Mouse (Mus musculus): Measurements from ENCODE around the gene Lrrc29.

Gene Lrrc29

GRCm38 (mm10) chr8:105326141-105326672 lies at the start of gene Lrrc29, which contains the start of gene Tmem208:
TSS of gene Lrrc29 (minus strand) at chr8:105326278.
TSS of gene Tmem208 (plus strand) at chr8:105326354.
- DNase-seq (ENCODE audit: low spot score) = peak; percentile 96

GRCm38 (mm10) chr8:105374513-105374966 lies 48.5 kb upstream of the Lrrc29 start:
- peak; percentile 45 for DNase-seq (ENCODE audit: low spot score)

DNA sequence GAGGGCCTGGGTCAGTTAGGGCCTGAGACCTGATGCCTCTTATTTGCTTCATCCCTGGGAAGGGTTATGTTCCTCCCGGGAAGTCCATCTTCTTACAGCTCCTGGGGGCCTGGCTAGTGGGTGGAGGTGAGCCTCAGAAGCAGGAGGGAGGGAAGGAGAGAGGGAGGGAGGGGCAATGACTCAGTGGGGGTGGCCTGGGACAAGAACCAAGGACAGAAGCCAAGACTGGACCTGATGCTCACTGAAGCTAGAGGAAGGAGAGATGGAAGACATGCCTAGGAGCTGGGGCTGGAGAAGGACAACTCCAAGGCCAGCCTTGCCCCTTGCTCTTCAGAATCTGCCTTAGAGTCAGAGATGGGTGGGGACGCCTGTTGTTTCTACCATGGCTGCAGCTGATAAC lies 47.0 kb upstream of the Lrrc29 start, which contains the start of gene Plekhg4:
Plekhg4 (plus strand) TSS at position 243 of the 400 bp plus-strand sequence.
- DNase-seq (ENCODE audit: low spot score) = no peak

DNA sequence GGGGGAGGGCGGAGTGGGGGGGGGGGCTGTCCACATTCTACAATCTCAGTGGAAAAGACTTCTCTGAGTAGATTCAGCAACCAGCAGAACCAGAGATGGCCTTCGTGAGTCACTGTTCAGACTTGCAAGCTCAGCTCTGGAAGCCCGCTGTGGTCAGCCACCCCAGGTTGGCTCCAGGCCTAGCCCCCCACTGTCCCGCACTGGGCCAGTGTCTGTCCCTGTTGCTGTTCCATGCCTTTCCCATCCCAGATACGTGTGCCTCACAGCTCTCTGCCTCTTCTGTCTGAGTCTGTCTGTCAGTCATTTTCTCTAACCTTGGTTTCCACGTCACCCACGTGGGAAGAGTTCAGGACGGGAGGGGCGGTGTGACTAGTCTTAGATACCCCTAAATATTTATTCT lies 46.4 kb upstream of the Lrrc29 start:
- no peak for DNase-seq (ENCODE audit: low spot score)

- no peak for DNase-seq (ENCODE audit: low spot score)
These were observed 41.0 kb upstream of the Lrrc29 start for GRCm38 (mm10) chr8:105367107-105367506.

GRCm38 (mm10) chr8:105361751-105362702 lies 35.9 kb upstream of the Lrrc29 start:
- DNase-seq (ENCODE audit: low spot score) = no peak

- no peak for DNase-seq (ENCODE audit: low spot score)
These were observed 33.6 kb upstream of the Lrrc29 start for GRCm38 (mm10) chr8:105359646-105360045.

DNA sequence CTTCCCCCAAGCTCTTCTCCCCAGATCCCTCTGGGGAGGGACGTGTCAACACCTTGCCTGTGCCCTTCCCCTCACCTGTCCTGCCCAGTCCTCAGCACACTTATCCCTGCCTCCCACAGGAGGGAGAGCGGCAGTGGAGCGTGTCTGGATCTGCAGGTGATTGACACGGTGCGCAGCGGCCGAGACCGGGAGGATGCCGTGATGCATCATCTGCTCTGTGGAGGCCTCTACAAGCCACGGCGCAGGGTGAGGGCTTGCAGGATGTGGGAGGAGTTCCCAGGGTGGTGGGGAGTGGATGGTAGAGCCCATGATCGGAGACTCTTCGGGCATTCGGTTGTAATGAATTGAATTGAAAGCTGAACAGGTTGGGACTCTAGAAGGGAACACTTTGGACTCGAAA lies 33.1 kb upstream of the Lrrc29 start:
- no peak for DNase-seq (ENCODE audit: low spot score)

DNA sequence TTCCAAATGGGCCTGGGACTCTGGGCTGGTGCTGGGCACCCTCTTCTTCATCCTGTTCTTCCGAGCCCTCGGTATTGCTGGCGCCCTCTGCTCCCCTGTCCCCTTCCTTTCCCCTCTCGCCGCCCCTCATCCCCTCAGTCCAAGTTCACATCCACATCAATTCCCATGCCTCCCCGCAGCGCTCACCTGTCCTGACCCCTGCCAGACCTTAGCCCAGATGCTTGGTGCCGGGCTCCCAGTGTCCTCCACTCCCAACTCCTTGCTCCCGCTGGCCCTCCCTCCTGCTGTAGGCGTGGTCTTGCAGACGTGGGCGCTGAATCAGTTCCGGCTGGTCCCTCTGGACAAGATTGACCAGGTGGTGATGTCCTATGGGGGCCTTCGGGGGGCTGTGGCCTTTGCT lies 30.6 kb upstream of the Lrrc29 start:
- DNase-seq (ENCODE audit: low spot score) = no peak

DNA sequence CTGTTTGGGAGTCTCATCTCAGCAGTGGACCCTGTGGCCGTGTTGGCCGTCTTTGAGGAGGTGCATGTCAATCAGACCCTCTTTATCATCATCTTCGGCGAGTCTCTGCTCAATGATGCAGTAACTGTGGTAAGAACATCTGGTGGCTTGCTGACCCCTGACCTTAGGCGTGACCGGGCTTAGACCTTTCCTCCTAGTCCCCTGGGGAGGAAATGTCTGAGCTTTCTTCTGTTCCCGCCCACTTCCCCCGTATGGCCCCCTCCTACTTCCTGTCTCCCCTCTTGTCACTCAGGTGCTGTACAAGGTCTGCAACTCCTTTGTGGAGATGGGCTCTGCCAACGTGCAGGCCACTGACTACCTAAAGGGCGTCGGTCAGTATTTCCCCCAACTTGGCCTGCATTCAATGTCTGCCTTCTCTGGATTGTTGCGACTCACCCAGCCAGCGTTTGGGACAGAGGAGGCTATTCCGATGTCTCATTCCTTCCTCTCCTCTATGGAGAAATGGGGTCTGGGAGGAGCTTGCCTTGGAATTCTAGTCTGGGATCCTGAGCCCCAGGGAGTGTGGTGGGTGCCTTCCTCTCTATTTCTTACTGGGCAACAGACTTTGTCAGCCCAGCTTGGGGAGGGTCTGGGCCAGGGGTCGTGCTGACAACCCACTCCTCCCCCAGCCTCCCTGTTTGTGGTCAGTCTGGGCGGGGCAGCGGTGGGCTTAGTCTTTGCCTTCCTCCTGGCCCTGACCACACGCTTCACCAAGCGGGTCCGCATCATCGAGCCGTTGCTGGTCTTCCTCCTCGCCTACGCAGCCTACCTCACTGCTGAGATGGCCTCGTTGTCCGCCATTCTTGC lies 29.3 kb upstream of the Lrrc29 start:
- DNase-seq (ENCODE audit: low spot score) = no peak

DNA sequence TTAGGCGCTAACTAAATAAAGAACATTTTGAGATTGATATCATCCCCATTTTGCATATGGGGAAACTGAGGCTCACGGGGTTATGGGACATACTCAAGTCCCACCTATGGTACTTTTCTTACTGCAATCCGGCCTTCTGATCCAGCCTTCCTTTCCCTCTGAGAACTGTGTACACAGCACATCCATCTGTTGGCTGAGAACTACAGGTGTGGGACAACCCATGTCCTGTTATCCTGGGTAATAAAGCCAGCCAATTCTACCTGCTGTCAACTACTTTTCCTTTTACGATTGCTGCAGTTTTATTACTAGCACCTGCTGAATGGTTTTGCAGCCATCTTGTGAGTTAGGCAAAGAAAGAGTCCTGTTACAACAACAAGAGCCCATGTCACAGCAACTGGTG lies 28.5 kb upstream of the Lrrc29 start:
- DNase-seq (ENCODE audit: low spot score) = no peak

DNA sequence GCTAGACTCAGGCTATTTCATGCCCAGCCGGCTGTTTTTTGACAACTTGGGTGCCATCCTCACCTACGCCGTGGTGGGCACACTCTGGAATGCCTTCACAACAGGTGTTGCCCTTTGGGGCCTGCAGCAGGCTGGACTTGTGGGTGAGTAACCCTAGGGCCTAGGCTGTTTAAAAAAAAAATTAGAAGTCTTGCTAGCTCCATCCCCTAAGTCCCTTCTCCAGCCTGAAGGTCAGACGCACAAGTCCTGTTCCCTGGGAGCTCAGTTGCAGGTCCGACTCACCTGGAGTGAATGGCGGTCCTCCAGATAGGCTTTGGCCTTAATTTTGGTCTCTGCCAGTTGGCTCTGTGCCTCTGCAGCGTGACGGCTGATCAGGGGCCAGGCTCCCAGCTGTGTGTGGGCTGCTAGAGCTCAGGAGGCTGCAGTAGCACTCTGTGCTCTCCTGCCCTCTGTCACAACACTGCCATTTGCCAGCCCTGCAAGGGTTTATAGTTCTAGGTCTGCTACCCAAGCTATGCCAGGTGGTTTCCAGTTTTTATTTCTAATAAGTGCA lies 27.6 kb upstream of the Lrrc29 start:
- no peak for DNase-seq (ENCODE audit: low spot score)

DNA sequence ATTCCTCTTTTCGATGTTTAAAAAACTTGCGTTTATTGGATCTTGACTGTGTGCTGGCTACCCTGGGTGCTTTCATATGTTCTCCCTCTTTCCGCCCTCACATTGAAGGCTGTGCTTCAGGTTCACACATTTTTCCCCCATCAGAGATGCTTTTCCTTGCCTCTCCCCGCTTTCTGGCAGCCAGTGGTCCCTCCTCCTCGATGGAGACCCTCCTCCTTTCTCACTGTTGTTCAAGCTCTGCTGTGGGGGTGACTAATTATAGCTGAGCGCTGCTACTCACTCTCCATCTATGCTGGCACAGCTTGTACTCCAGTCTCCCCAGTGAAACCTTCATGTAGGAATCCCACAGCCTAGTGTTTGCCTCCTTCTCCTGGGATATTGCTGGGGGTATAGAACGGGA lies 24.1 kb upstream of the Lrrc29 start:
- no peak for DNase-seq (ENCODE audit: low spot score)

DNA sequence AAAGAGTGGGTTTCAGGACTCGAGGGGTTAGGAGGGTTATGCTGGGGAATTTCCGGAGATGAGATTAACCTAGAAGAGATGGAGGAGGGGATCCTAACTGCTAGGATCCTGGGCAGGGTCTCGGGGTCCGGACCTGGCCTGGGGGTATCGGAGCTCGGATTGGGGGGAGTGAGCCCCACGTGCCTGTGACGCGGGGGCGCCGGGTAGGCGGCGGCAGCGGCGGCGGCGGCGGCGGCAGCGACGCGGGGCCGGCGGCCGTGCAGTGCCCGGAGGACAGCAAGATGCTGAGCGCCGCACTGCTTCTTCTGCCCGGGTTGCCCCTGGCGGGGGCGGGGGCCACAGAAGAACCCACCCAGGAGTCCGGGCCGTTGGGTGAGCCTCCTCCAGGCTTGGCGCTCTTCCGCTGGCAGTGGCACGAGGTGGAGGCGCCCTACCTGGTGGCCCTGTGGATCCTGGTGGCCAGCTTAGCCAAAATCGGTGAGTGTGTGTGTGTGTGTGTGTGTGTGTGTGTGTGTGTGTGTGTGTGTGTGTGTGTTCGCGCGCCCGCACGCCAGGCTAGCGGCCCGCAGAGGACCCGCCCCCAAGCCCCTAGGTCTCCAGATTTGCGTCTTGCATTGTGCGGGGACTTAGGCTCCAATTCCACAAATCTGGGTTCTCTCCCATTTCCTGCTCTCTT lies 23.2 kb upstream of the Lrrc29 start:
- DNase-seq (ENCODE audit: low spot score) = no peak

DNA sequence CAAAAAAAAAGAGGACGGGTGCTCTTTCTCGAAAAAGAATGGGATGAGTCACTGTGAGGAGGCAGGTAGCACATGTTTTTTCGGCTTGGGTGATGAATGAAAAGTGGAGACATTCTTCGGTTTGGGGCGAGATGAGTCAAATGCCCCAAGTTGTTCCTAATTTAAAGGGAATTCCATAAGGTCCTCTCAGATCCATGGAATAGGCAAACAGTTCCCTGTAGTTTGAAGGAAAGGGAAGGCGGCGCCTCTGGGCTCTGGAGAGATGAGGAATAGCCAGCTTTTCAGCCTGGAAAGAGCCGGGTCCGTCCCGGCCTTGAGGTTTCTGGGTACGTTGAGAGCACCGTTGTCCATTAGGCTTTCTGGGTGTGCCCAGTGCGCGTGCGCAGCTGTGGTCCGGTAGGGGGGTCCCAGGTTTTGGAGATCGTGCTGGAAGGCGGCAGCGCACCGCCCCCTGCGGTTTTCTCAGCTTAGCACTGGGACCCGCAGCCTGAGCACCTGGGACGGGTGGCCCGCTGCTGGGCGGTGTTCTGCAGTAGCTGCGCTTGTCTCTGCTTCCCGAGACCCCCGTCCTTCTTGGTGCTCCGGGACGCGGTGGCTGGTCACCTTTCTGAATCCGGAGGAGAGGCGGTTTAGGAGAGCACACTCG lies 22.5 kb upstream of the Lrrc29 start, which contains the start of gene Slc9a5:
Slc9a5 (plus strand) TSS at position 394 of the 646 bp plus-strand sequence.
- DNase-seq (ENCODE audit: low spot score) = peak; percentile 58

- DNase-seq (ENCODE audit: low spot score) = peak; percentile 95
These were observed 21.5 kb upstream of the Lrrc29 start, which contains the start of gene Fhod1 for GRCm38 (mm10) chr8:105347428-105348221. TSS of gene Fhod1 (minus strand) at chr8:105347953.

- peak; percentile 60 for DNase-seq (ENCODE audit: low spot score)
These were observed 20.7 kb upstream of the Lrrc29 start for GRCm38 (mm10) chr8:105346611-105347427.

- no peak for DNase-seq (ENCODE audit: low spot score)
These were observed 19.2 kb upstream of the Lrrc29 start for GRCm38 (mm10) chr8:105345061-105345975.

All from ovary, postnatal 36 days (tissue).